Mouse (Mus musculus) forebrain, embryonic 11.5 days (tissue): ENCODE measurements around the gene H60b. TPM values are rescaled to one million over a fixed set of nuclear protein-coding genes. Genes with fewer than 3 reads are reported as not detected.
A peak's percentile ranks its signal among the peaks of the same experiment; 100 is the strongest.
"Not testable (repeated sequence)": the region's sequence is repeated elsewhere in the genome, so short reads cannot be mapped to it uniquely, and the experiment has no call there.

ENCODE experiments used
- ATAC-seq: fragments of 200-750 bp; cut with Nextera tagmentation; replicated peaks from 2 replicates; pipeline ENCODE4 v1.8.0; 2017; ENCODE audit warnings: moderate TSS enrichment; ENCODE audit not compliant: low FRiP score
- DNase-seq: peaks from one replicate; pipeline ENCODE4 v3.0.0-alpha.2; 2017; ENCODE audit warnings: low spot score
- H3K27ac ChIP-seq: fragments of 300-500 bp; sonication (generic); 2 replicates; pipeline ENCODE4 v1.5.1; 2014; ENCODE audit warnings: low read depth, low read length
- H3K27me3 ChIP-seq: fragments of 300-500 bp; sonication (generic); 2 replicates; pipeline ENCODE4 v1.6.1; 2014; ENCODE audit warnings: mild to moderate bottlenecking, low read length, mixed read lengths; ENCODE audit not compliant: control insufficient read depth, insufficient read depth
- H3K36me3 ChIP-seq: fragments of 300-500 bp; sonication (generic); 2 replicates; pipeline ENCODE4 v1.6.1; 2014; ENCODE audit warnings: mild to moderate bottlenecking, low read length, moderate library complexity, mixed read lengths; ENCODE audit not compliant: control insufficient read depth, insufficient read depth
- H3K4me1 ChIP-seq: fragments of 300-500 bp; sonication (generic); replicated peaks from 2 replicates; pipeline ENCODE4 v1.6.1; 2014; ENCODE audit warnings: low read length, mixed read lengths; ENCODE audit not compliant: control insufficient read depth, insufficient read depth
- H3K4me2 ChIP-seq: fragments of 300-500 bp; sonication (generic); 2 replicates; pipeline ENCODE4 v1.6.1; 2014; ENCODE audit warnings: low read depth, mild to moderate bottlenecking, low read length, moderate library complexity, mixed read lengths; ENCODE audit not compliant: severe bottlenecking
- H3K4me3 ChIP-seq: fragments of 300-500 bp; sonication (generic); 2 replicates; pipeline ENCODE4 v1.5.1; 2014; ENCODE audit warnings: low read depth, low read length
- H3K9ac ChIP-seq: fragments of 300-500 bp; sonication (generic); 2 replicates; pipeline ENCODE4 v1.6.1; 2014; ENCODE audit warnings: low read length
- H3K9me3 ChIP-seq: fragments of 300-500 bp; sonication (generic); 2 replicates; pipeline ENCODE4 v1.6.1; 2016; ENCODE audit warnings: low read length, mixed read lengths; ENCODE audit not compliant: control insufficient read depth
- WGBS: fragments of 180-500 bp; shearing (Covaris S2); extraction: QIAGEN DNeasy Blood & Tissue Kit; methylation state at CpG from one replicate; pipeline ENCODE4 v1.1.7; 2014; 5-methylcytosine and 5-hydroxymethylcytosine counted together
- polyA plus RNA-seq: library from polyadenylated mRNA; unstranded; fragments of >200 nt; fragmentation: Nextera tagmentation; extraction: Ambion mirVana; gene quantifications from 2 replicates; pipeline ENCODE4 v1.2.1, GENCODE M21; 2014

The H60b gene
- polyA plus RNA-seq, 1 experiment from 2014 or later, result 0.17 TPM

DNA sequence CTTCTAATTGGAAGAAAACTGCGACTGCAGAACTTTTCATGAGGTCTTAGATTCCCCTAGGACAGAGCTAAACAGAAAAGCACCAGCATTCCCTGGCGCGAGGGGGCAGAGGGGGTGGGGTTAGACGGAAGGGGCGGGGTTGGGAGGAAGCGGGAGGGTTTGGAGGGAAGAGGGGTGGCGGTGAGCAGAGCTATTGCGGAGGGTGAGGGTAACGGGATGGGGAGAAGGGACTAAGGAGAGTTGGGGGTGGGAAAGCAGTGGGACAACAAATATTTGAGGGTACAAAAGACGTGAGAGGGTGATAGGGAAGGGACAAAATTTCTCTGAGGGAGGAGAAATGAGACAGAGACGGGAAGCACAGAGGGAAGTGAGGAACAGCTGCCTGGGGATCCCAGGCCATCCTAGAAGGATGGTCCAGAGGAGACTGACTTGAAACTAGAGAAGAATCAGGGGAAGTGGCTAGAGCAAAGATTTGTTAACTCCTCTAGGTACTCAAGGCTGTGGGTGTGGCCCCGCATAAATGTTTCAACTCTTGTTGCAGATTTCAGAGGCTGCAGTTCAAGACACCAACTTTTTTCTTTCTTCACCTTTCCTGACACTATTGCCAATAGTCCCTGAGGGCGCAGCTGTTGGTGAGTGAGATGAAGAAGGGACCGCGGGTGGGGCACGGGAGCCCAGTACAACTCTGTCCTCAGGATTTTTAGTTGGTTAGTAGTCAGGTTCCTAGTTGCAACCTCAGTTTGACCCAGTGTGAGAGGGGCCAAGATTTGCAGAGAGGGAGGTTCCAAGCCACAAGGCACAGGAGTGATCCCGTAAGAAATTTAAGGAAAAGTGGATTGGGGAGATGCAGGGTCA, 15.2 kb downstream of the H60b start:
- H3K27me3 ChIP-seq, H3K27ac ChIP-seq, H3K4me3 ChIP-seq, H3K36me3 ChIP-seq, H3K9me3 ChIP-seq, H3K4me2 ChIP-seq, H3K9ac ChIP-seq, H3K4me1 ChIP-seq: not testable (repeated sequence)
- WGBS, result 15% methylated on average over 11 of the region's 17 CpGs
- ATAC-seq, result peak; percentile 83
- DNase-seq, result peak; percentile 53

- not testable (repeated sequence) for H3K27me3 ChIP-seq, H3K36me3 ChIP-seq, DNase-seq, H3K4me3 ChIP-seq, H3K4me1 ChIP-seq, H3K4me2 ChIP-seq, H3K27ac ChIP-seq, H3K9me3 ChIP-seq, ATAC-seq, H3K9ac ChIP-seq
- 81% methylated on average over 1 of the region's 2 CpGs for WGBS
Measured at GRCm38 (mm10) chr10:22174190-22174487, 15.8 kb downstream of the H60b start.

DNA sequence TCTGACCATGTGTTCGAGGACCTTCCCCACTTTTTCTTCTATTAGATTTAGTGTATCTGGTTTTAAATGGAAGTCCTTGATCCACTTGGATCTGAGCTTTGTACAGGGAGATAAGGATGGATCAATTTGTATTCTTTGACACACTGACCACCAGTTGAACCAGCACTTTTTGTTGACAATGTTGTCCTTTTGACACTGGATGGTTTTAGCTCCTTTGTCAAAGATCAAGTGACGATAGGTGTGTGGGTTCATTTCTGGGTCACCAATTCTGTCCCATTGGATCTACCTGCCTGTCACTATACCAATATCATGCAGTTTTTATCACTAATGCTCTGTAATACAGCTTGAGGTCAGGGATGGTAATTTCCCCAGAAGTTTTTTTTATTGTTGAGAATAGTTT, 18.1 kb downstream of the H60b start:
- H3K4me2 ChIP-seq, H3K9ac ChIP-seq, H3K27ac ChIP-seq, H3K27me3 ChIP-seq, H3K36me3 ChIP-seq, DNase-seq, ATAC-seq, H3K4me3 ChIP-seq, H3K4me1 ChIP-seq, H3K9me3 ChIP-seq: not testable (repeated sequence)
- WGBS, result 88% methylated on average over 2 of the region's 2 CpGs

GRCm38 (mm10) chr10:22191035-22191434, 32.6 kb downstream of the H60b start:
- not testable (repeated sequence) for H3K27ac ChIP-seq, H3K4me3 ChIP-seq, H3K9ac ChIP-seq, H3K36me3 ChIP-seq, H3K4me2 ChIP-seq, H3K9me3 ChIP-seq, H3K27me3 ChIP-seq, H3K4me1 ChIP-seq
- WGBS, result 2% methylated on average over 6 of the region's 10 CpGs
- DNase-seq, result peak; percentile 55
- ATAC-seq, result peak; percentile 87

- not testable (repeated sequence) for H3K9me3 ChIP-seq, H3K27me3 ChIP-seq, H3K4me2 ChIP-seq, H3K4me3 ChIP-seq, ATAC-seq, H3K27ac ChIP-seq, DNase-seq, H3K36me3 ChIP-seq, H3K9ac ChIP-seq, H3K4me1 ChIP-seq
- no CpG with 5 or more reads among the region's 3 CpGs for WGBS
Measured at GRCm38 (mm10) chr10:22201352-22201751, 43.0 kb downstream of the H60b start.

DNA sequence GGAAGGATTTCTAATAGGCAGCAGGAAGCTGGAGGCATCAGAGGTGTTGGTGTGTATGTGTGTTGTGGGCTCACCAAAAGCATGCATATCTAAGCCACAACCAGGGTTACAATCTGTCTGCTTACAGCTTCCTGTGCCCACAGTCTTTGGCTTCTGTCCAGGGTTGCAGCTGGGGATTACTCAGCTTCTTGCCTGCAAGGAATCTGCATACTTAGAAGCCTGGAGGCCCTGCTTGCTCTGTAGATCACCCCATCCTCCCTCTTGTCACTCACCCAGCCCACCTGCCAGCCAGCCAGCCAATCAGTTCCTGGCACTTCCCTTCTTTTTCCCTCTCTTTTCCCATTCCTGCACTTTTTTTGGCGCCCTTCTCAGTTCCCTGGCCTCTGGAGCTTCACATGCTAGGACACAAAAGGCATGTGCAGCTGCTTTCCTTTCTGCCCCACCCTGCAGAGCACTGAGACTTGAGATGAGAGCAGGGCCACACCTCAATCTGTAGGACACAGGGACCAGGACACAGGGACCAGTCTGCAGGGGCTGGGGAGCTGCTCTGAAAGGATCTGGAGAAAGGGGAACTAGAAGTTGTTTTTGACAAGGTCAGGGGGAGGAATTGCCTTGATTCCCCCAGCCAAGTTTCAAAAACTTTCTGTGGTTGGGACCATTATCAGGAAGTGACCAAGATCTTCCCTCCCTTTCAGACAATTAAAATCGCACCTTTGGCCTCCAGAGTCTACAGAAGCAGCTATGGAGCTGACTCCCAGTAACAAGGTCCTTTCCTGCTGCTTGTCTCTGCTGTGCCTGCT, 44.6 kb downstream of the H60b start:
- DNase-seq, H3K27ac ChIP-seq, H3K9me3 ChIP-seq, H3K4me2 ChIP-seq, H3K36me3 ChIP-seq, H3K9ac ChIP-seq, ATAC-seq, H3K4me3 ChIP-seq, H3K4me1 ChIP-seq, H3K27me3 ChIP-seq: not testable (repeated sequence)
- WGBS, result no CpG with 5 or more reads among the region's 2 CpGs

- not testable (repeated sequence) for H3K4me1 ChIP-seq, ATAC-seq, H3K9ac ChIP-seq, H3K27ac ChIP-seq, H3K9me3 ChIP-seq, H3K27me3 ChIP-seq, H3K36me3 ChIP-seq, H3K4me3 ChIP-seq, H3K4me2 ChIP-seq, DNase-seq
- WGBS, result 72% methylated on average over 1 of the region's 1 CpGs
Measured at GRCm38 (mm10) chr10:22206443-22206842, 48.1 kb downstream of the H60b start.

DNA sequence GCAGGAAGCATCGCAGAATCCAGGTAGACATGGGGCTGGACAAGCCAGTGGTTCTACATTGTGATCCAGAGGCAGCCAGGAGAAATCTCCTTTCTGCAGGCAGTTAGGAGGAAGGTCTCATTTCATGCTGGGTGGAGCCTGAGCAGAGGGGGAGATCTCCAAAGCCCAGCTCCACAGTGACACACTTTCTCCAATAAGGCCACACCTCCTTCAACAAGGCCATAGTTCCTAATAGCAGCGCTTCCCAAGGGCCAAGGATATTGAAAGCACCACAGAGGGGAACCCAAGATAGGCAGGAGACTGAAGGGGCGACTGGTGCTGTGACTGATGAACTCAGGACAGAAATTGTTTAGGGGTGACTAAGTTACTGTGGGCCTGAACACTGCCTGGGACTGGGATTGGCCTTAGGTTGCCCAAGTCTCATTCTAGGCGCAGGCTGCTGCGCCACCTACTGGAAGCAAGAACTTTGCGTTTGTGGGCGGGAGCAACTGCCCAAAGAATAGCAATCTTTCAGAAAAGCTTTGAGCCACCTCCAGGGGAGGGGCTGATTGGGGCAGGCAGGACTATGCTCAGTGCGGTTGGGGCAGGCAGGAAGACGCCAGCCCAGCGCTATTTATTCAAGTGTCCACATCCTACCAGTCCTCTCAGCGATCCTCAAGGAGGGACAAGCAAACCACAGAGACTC, 53.8 kb downstream of the H60b start:
- ATAC-seq, result peak; percentile 76
- WGBS, result 0% methylated on average over 8 of the region's 11 CpGs
- DNase-seq, result peak; percentile 54

More for the DNA sequence above, 53.8 kb downstream of the H60b start:
- not testable (repeated sequence) for H3K4me2 ChIP-seq, H3K36me3 ChIP-seq, H3K27ac ChIP-seq, H3K9ac ChIP-seq, H3K27me3 ChIP-seq, H3K4me1 ChIP-seq, H3K4me3 ChIP-seq, H3K9me3 ChIP-seq
